Mouse (Mus musculus) megakaryocyte, embryonic 14.5 days (primary cell): ENCODE results near the gene Fam19a2.

Experiments
- FLI1 ChIP-seq: IDR thresholded peaks from 2 replicates; pipeline ENCODE4 v1.6.1; 2012; ENCODE audit warnings: low read length, inconsistent platforms, mixed read lengths
- GATA1 ChIP-seq: IDR thresholded peaks from 3 replicates; pipeline ENCODE4 v1.6.1; 2012; ENCODE audit warnings: mixed read lengths, low read length, inconsistent platforms, borderline replicate concordance

- no peak for TF ChIP-seq GATA1
- TF ChIP-seq FLI1, result no peak
Measured at GRCm38 (mm10) chr10:123521203-123521602, 257.4 kb downstream of the Fam19a2 start.
